Mouse (Mus musculus) adrenal gland, adult 2 months (tissue): ENCODE measurements around the gene Dppa5a. TPM values are rescaled to one million over a fixed set of nuclear protein-coding genes. Genes with fewer than 3 reads are reported as not detected.
A peak's percentile ranks its signal among the peaks of the same experiment; 100 is the strongest.
"Not testable (repeated sequence)": the region's sequence is repeated elsewhere in the genome, so short reads cannot be mapped to it uniquely, and the experiment has no call there.

Experiments used
- DNase-seq: peaks from one replicate; pipeline ENCODE4 v3.0.0; 2021
- polyA plus RNA-seq: library from polyadenylated mRNA; depleted of rRNA; stranded (reverse); fragments of >200 nt; gene quantifications from 2 replicates; pipeline ENCODE4 v1.2.3, GENCODE M21; 2012
- total RNA-seq, 2 experiments: library from RNA; stranded (reverse); gene quantifications; 2 replicates each; pipeline ENCODE4 v1.2.3; 2021

The Dppa5a gene
- total and polyA plus RNA-seq, 3 experiments: not detected

- no peak for DNase-seq
Observed at GRCm38 (mm10) chr9:78364701-78365100, 3.3 kb downstream of the Dppa5a start.

GRCm38 (mm10) chr9:78363374-78363773 is 4.6 kb downstream of the Dppa5a start:
- no peak for DNase-seq

GRCm38 (mm10) chr9:78360484-78360872 is 7.5 kb downstream of the Dppa5a start:
- DNase-seq: no peak

GRCm38 (mm10) chr9:78359750-78360483 is 8.1 kb downstream of the Dppa5a start:
- no peak for DNase-seq

GRCm38 (mm10) chr9:78358053-78358452 is 9.9 kb downstream of the Dppa5a start:
- DNase-seq: peak; percentile 47

GRCm38 (mm10) chr9:78355611-78356010 is 12.4 kb downstream of the Dppa5a start, which contains the start of gene Gsta2:
Gsta2 (minus strand) TSS chr9:78355788.
- no peak for DNase-seq

GRCm38 (mm10) chr9:78354665-78355578 is 13.1 kb downstream of the Dppa5a start:
- no peak for DNase-seq

GRCm38 (mm10) chr9:78351504-78352220 is 16.3 kb downstream of the Dppa5a start:
- DNase-seq: peak; percentile 60

- not testable (repeated sequence) for DNase-seq
Observed at GRCm38 (mm10) chr9:78350007-78350406, 18.0 kb downstream of the Dppa5a start.

GRCm38 (mm10) chr9:78349141-78349540 is 18.8 kb downstream of the Dppa5a start:
- DNase-seq: not testable (repeated sequence)

GRCm38 (mm10) chr9:78348206-78349004 is 19.6 kb downstream of the Dppa5a start:
- DNase-seq: peak; percentile 85

GRCm38 (mm10) chr9:78347004-78347403 is 21.0 kb downstream of the Dppa5a start:
- DNase-seq: no peak

- not testable (repeated sequence) for DNase-seq
Observed at GRCm38 (mm10) chr9:78345235-78345634, 22.7 kb downstream of the Dppa5a start.

- DNase-seq: not testable (repeated sequence)
Observed at GRCm38 (mm10) chr9:78343055-78343454, 24.9 kb downstream of the Dppa5a start.

GRCm38 (mm10) chr9:78342494-78342893 is 25.5 kb downstream of the Dppa5a start:
- not testable (repeated sequence) for DNase-seq

GRCm38 (mm10) chr9:78340324-78340723 is 27.7 kb downstream of the Dppa5a start:
- peak; percentile 15 for DNase-seq

GRCm38 (mm10) chr9:78337050-78337449 is 30.9 kb downstream of the Dppa5a start:
- not testable (repeated sequence) for DNase-seq

- not testable (repeated sequence) for DNase-seq
Observed at GRCm38 (mm10) chr9:78327289-78327688, 40.7 kb downstream of the Dppa5a start, which contains the start of gene Omt2b. Omt2b (plus strand) TSS chr9:78327589.

- no peak for DNase-seq
Observed at GRCm38 (mm10) chr9:78319499-78319898, 48.5 kb downstream of the Dppa5a start.
